Mouse (Mus musculus): Measurements from ENCODE around the gene Cdc42. TPM values are rescaled to one million over a fixed set of nuclear protein-coding genes. Genes with fewer than 3 reads are reported as not detected.

Cdc42 gene
- polyA plus RNA-seq, 1 experiment from 2014 or later, result 605 TPM

Other genes with a start within 250 kb of the Cdc42 start
- 0.79 and 0.99 TPM in 2 replicates for gene Wnt4, start 80.2 kb downstream of the Cdc42 start, polyA plus RNA-seq (2016; fragmentation: Nextera tagmentation; extraction: Ambion mirVana)
- gene Cela3a, start 52.1 kb upstream of the Cdc42 start, polyA plus RNA-seq (2016; fragmentation: Nextera tagmentation; extraction: Ambion mirVana), result not detected in 2 replicates
- not detected in 2 replicates for gene Cela3b, start 72.8 kb upstream of the Cdc42 start, polyA plus RNA-seq (2016; fragmentation: Nextera tagmentation; extraction: Ambion mirVana)
- not detected in 2 replicates for gene 1700013G24Rik, start 95.6 kb upstream of the Cdc42 start, polyA plus RNA-seq (2016; fragmentation: Nextera tagmentation; extraction: Ambion mirVana)
- 11.6 and 15.3 TPM in 2 replicates for gene Hspg2, start 111.0 kb upstream of the Cdc42 start, polyA plus RNA-seq (2016; fragmentation: Nextera tagmentation; extraction: Ambion mirVana)
- gene Ldlrad2, start 216.8 kb upstream of the Cdc42 start, polyA plus RNA-seq (2016; fragmentation: Nextera tagmentation; extraction: Ambion mirVana), result not detected in 2 replicates
- gene Usp48, start 236.0 kb upstream of the Cdc42 start, polyA plus RNA-seq (2016; fragmentation: Nextera tagmentation; extraction: Ambion mirVana), result 72.4 and 72.9 TPM in 2 replicates